Mouse (Mus musculus): Measurements from ENCODE around the gene 4921536K21Rik.
"Not testable (repeated sequence)": the region's sequence is repeated elsewhere in the genome, so short reads cannot be mapped to it uniquely, and the experiment has no call there.

4921536K21Rik gene

DNA sequence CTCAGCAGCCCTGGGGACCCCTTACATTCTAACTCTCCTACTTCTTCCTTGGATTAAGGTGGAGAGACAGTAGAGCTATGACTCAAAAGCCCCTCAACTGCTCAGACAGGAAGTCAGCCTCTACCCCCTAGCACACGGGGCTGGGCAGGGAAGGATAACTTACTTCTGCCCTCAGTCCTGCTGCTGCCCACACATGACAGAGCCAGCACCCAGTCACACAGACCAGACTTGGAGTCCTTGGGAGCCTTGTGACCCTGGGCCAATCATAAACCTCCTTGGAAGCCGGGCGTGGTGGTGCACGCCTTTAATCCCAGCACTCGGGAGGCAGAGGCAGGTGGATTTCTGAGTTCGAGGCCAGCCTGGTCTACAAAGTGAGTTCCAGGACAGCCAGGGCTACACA lies 16.5 kb upstream of the 4921536K21Rik start:
- DNase-seq (ENCODE audit: low read depth, low spot score): not testable (repeated sequence)

DNA sequence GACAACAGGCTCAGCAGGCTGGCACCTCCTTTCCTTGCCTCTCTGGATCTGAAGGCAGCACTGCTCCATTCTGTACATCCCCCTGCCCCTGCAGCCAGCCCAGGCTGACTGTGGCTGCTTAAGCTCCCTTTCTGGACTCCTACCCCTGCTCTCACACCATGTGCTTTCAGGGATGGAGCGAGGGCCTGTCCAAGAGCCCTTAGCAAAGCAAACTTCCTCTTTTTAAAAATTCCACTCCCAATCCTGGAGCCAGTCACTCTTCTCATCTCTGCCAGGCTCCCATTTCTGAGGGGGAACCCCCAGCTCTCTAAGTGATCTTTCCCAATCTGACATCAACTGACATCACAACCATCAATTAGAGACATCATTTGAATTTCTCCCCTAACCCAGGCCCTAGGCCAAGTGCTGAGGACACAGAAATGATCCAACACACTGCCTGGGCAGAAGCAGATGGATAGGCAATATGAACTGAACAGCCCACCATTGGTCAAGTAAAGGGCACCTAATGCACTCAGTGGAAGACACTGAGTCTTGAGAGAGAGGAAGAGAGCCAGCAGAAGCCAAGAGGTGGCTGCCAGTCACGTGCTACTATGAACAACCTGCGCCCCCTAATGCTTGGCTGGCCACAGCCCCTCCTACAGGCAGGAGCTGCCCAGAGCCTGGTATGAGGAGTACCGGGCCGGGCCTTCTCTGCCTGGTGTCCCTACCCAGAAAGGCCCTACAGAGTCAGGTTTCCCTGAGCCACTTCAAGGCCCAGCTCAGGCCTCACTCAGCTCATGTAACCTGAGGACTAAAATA lies 15.8 kb upstream of the 4921536K21Rik start:
- no peak for DNase-seq (ENCODE audit: low read depth, low spot score)

DNA sequence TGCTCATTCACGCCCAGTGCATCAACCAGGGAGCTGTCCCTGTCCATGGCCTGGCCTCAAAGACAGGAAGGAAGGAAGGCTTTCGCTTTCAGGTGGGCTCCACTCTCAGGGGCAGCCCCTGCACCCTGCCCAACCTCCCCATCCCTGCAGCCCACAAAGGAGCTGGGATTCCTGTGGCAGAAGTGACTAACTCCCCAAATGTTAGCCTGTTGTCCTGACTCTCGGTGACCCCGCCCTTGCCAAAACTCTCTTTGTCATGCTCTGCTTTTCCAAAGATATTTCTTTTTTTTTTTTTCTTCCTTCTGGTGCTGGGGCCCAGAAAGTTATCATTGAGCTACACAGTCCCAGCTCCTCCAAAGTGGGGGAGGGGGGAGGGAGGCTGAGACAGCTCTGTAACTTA lies 14.3 kb upstream of the 4921536K21Rik start:
- DNase-seq (ENCODE audit: low read depth, low spot score): no peak

DNA sequence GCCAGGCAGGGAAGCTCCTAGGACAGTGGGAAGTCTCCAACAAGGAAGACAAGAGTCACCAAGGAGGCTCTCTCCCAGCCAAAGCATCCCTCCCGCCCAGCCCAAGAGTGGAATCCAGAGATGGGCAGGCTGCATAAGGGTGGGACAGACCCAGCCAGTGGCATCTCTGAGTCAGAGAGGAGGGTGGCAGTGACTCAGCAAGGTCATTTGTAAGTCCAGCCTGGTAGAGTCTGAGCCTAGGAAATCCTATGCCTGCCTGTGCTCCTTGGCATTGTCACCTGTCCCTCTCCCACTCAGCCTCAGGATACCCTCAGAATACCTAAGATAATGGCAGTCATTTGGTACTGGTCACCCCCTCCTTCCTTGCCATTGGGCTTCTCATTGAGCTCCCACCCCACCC lies 10.5 kb upstream of the 4921536K21Rik start:
- DNase-seq (ENCODE audit: low read depth, low spot score): no peak

DNA sequence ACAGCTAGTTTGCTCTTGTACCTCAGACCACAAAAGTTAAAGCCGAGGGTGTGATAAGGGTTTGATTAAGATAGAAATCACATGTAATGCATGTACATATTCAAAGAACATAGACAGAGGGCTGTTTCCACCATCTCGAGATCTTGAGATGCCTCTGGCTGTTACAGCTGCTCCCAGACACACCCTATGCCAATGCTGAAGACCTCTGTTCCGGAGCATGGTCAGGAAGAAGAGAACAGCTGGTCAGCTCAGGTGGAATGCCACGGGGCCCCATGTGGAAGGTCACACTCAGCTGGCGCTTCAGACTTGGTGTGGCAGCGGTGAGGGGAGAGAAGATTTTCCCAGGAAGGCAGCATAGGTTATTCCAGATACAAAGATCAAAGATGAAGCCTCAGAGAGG lies 9.8 kb upstream of the 4921536K21Rik start:
- DNase-seq (ENCODE audit: low read depth, low spot score): no peak

DNA sequence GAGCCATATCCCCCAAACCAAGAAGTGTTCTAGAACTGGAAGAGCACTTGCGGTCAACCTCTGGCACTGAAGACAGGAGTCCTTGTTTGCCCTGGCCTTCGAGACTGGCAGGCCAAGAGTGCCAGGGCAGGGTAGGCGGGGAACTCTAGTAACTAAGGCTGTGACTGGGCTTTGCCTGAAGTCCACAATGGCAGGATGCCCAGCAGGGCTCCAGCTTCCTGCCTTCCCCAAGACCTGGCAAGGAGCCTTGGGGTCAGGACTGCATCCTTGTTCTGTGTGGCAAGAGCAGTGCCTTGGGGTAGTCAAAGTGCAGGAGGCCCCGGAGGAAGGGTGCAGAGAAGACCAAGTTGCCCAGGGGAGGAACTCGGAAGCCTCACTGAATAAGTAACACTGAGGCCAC lies 8.1 kb upstream of the 4921536K21Rik start:
- no peak for DNase-seq (ENCODE audit: low read depth, low spot score)

DNA sequence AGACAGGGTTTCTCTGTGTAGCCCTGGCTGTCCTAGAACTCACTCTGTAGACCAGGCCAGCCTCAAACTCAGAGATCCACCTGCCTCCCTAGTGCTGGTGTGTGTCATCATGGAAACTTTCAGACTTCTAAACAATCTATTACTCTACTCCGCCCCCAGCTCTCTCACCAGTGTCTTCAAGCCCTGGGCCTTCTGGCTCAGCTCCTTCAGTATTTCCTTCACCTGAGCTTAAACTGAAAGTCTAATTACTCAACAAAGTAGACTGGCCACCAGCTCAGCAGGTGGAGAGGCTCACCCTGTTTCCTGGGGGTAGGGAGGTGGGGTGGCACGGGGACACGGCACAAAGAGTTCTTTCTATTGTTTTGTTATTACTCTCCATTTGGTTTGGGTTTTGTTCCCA lies 7.6 kb upstream of the 4921536K21Rik start:
- no peak for DNase-seq (ENCODE audit: low read depth, low spot score)

DNA sequence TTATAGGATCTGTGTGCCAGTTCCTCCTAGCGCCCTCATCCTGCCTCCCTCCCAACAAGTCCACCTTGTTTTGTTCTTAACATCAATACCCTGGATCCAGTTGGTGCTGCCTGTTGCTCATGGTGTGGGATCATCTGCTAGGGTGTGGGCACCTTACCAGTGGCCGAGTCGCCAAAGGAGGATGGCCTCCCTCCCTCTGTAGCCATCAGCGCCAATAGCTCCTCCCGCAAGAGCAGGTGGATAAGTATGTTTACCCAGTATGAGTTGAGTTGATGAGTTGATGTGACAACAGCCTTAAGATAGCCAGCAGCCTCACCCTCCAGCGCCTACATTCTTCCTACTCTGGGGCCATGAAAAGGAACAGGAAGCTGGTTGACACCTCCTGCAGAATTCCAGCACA lies 5.4 kb upstream of the 4921536K21Rik start:
- no peak for DNase-seq (ENCODE audit: low read depth, low spot score)

DNA sequence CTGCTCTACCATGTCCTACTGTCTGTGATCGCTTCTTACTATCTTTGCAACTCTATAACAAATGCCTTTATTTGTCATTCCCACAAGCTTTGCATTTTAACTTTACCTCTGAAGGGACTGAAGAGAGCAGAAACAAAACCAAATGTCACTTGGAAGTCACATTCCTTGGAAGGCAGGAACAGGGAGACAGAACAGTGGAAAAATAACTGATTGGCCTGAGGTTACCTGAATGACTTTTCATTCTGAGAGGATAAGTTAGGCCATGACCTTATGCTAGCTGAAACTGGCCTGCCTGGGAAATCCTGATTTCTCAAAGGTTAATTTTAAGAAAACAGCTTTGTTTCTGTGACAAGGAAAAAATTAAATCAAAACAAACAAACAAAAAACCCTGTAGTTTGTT lies 1.0 kb upstream of the 4921536K21Rik start:
- no peak for DNase-seq (ENCODE audit: low read depth, low spot score)

DNA sequence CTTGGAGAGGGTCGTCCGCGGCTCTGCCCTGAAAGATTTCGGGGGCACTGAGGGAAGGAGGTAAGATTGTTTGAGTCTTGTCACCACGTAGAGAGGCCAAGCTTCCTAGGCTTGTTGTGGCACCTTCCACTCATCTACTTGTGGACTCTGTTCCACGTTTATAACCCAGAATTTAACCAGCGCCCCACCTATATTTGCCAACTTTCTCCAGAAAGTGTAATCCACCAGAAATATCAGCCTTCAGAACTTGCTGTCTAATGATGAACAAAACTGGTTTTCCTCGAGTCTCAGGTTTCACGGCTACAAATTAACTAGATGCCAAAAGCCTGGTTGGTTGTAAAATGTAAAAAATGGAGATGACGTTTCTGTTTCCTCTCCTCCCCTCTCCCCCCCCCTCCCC lies 560 bp upstream of the 4921536K21Rik start:
- no peak for DNase-seq (ENCODE audit: low read depth, low spot score)

DNA sequence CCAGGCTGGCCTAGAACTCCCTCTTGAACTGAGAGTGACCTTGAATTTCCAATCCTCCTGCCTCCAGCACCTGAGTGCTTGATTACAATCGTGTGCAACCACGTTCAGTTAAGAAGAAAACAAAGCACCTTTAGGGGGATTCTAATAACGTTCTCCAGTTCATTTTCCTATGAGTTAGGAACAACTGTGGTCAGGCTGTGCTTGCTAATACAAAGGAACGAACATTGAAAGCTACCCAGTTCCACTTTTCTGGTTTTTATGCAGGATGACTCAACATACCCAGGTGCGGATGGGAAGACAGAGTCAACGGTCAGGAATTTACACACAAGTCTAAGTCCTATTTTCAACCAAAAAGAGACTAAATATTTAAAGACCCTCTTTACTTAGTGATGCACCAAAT lies 928 bp downstream of the 4921536K21Rik start:
- no peak for DNase-seq (ENCODE audit: low read depth, low spot score)

DNA sequence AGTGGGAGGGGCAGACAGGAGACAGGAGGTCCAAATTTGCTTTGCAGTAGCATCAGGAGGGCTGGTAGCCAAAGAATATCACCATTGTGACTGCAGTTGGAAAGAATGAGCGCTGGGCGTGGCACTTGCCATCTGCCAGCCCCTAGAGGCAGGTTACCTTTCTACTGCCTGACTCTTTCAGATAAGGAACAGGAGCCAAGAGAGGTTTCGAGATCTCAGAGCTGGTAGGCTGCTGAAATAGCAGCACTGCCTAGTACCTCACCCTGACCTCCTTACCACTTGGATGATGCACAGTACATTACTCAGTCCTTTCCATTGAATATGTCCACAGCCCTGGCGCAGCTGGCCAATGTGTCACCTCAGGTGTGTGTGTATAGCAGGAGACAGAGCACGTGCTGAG lies 7.6 kb downstream of the 4921536K21Rik start:
- no peak for DNase-seq (ENCODE audit: low read depth, low spot score)

DNA sequence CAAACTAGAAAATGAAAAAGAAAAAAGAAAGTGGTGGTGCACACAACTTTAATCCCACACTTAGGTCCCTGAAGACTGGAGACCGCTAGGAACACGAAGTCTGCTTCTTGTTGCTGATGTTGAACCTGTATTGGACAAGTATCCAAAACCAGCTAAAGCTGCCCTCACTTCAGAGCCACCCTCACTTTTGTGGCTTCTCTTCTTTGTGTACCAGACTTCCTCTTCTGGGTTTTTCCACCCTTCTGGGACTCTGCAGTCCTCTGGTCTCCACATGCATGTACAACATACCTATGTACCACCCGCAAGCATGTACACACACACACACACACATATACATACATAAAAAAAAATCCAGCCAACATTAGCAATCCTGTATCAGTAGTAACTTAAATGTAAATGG lies 11.2 kb downstream of the 4921536K21Rik start:
- no peak for DNase-seq (ENCODE audit: low read depth, low spot score)

DNA sequence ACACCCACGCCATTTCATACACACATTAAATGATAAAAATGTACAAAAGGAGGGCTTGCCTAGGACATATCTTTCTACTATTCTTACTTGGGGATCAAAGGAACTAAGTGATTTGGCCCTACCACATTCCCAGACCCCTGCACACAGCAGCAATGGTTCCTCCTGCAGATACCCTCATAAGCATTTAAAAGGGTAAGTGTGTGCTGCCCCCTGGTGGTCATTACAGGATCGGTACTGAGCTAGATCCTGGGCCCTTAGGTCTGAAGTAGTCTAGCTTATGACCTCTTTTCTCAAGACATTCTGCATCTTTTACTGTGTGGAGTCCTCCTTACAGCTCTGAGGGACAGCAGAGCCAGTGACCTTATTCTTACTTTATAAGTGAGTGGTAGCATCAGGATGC lies 15.1 kb downstream of the 4921536K21Rik start:
- DNase-seq (ENCODE audit: low read depth, low spot score): peak; percentile 69

DNA sequence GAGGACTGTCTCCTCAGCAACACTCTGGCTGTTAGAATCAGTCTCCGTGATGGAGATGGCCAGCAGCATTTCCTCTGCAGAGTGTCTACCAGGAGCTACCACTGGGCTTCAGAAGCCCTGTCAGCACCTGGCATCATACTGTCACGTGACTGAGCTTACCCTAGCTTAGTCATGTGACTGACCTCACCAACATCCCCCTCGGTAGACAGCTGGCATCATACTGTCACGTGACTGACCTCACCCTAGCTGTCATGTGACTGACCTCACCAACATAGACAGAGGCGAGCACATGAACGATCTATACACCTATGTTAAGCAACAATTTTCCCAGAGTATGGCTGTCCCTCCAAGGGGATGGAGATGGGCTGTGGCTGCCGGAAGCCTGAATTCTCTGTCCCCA lies 16.2 kb downstream of the 4921536K21Rik start:
- no peak for DNase-seq (ENCODE audit: low read depth, low spot score)

DNA sequence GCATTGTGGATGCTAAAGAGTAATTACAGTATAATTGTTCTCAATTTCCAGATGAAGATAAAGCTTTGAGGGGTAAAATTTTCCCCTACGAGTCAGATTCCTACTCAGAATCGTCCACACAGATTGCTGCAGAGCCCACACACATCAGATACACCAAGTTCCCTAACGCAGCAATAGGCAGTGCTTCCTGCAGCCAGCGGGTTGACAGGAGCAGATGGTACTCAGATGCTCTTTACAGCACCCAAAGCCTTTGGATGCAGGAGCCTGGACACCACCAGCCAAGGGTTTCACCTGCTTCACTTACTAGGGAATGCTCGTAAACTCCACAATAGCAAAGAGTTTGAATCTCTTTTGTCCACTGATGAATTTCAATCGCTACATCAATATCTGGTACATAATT lies 18.5 kb downstream of the 4921536K21Rik start:
- DNase-seq (ENCODE audit: low read depth, low spot score): no peak

DNA sequence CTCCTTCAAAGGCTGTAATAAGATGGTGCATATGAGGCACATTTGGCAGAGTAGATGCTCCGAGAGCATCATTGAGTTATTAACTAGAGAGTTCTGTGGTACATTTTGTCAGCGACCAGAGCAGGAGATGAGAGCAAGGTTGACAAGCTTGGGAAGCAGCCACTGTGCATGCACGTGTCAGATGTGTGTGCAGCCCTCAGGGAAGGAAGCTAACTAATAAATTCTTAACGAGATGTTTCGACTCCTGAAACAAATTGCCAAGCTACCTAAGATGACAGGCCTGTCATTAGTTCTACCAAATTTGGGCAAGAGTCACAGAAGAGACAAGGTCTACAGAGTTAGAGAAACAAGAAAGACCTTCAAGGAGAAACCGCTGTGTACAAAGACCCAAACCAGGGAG lies 30.6 kb downstream of the 4921536K21Rik start:
- DNase-seq (ENCODE audit: low read depth, low spot score): no peak

DNA sequence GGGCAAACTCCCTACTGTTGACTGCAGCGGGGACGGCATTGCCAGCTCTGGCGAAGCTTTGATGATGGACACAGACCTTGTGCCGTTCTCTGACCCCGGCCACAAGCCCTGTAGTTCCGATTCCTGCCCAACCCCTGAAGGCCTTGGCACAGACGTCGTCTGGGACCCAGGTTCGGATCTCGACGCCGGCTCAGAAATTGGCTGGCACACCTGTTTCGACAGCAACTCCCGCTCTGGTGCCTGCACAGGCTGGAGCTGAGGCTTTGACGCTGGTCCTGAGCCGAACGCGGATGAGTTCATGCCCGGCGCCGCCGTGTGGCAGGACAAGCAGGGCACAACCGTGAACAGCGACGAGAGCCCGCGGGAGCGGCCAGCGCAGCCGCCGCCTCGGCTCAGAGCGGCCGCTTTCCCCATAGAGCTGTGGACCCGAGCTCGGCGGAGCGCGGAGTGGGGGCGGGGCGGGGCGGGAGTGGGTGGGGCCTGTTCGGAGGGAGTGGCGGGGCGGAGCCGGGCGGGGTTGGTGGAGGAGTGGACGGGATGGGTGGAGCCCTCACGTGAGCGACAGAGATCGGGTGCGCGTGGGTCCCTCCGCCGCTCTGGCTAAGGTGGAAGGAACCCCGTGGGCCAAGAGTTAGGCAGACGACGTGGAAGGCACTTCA lies 31.3 kb downstream of the 4921536K21Rik start, which contains the start of gene Osbp2:
Osbp2 (minus strand) TSS at position 450 of the 659 bp plus-strand sequence.
- DNase-seq (ENCODE audit: low read depth, low spot score): peak; percentile 66

DNA sequence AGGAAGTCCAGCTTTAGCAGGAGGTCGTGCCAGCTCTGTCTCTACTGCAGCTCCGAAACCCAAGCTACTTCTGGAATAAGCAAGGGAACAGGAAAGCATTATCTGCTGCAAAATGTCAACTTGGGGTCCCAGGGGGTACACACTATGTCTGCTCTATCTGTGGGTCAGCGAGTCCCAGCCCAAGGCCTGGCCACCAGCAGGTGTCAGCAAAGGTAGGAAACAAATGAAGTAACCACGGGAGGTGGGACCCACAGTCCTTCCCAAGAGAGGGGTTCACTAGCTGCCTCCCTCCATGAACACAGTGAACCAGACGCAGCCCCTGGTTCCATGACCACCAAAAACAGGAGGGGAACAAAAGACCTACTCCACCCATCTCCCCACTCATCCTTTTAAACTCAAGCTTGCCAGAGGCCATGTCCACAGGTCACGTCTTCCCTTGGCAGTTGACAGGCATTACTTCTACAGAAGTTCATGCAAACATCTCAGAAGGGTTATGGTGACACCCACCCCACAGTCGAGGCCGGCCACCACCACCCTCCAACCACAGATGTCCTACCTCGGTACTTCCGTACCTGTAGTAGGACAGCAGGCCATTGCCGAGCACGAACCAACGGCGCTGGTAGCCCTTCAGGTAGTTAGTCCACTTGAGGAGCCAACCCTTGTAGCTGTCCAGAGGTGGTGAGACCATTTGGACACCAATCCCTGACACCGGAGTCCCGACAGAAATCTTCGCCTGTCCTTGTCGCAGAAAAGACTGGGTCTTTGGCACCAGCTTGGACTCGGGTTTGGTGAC lies 32.0 kb downstream of the 4921536K21Rik start:
- no peak for DNase-seq (ENCODE audit: low read depth, low spot score)

DNA sequence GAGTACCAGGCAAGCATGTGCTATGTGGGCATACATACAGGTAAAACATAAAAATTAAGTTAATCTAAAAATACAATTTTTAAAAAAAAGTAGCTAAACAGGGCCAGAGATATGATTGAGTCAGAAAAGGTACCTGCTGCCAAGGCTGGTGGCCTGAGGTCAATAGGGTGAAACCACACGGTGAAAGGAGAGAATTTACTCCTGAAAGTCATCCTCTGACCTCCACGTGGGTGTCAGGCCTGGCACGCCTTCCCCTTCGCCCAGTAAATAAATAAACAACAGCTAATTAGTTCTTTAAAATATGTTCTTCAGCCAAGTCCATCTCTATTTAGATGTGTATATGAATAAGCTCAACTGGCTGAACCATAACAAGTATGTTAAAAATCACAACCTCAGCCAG lies 34.5 kb downstream of the 4921536K21Rik start:
- DNase-seq (ENCODE audit: low read depth, low spot score): no peak

DNA sequence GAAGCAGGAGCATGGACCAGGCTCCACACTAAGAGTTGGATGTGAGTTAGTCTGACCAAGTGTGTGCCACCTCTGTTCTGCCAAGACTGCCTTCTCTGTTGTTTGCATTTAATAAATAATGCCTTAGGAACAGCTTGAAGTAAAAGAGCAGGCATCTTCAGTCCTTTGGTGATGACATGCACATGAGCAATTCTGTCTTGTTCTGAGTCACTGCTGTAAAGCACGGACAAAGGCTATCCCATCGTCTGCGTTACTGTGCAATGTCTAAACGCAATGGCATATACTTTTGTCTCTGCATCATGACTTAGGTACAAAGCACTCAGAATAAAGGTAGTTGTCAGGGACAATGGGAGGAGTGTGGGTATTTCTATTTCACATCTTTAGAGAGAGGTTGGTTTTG lies 35.1 kb downstream of the 4921536K21Rik start:
- DNase-seq (ENCODE audit: low read depth, low spot score): no peak

DNA sequence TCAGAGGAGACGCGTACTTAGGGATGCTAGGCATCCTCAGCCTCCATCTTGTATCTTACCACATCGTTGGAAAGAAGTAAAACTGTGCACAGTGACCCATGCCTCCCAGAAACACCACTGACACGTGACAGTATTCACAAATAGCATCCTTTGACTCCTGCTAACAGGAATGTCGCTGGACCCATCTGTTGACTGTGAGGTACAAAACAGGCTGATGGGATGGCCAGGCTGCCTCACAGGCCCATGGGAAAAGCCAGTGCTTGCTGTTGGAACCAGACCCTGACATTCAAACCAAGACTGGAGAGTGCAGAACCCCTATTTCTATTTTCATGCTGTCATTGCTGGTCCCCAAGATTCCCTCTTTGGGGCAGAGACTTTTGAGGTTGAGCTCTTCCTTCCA lies 37.0 kb downstream of the 4921536K21Rik start:
- DNase-seq (ENCODE audit: low read depth, low spot score): no peak
